Mouse (Mus musculus) cerebellum, adult 11 months (tissue): Measurements from ENCODE around the gene Zfp804b.
"Not testable (repeated sequence)": the region's sequence is repeated elsewhere in the genome, so short reads cannot be mapped to it uniquely, and the experiment has no call there.

ENCODE experiments used
- DNase-seq: peaks from one replicate; pipeline ENCODE4 v3.0.0; 2022

The Zfp804b gene

DNA sequence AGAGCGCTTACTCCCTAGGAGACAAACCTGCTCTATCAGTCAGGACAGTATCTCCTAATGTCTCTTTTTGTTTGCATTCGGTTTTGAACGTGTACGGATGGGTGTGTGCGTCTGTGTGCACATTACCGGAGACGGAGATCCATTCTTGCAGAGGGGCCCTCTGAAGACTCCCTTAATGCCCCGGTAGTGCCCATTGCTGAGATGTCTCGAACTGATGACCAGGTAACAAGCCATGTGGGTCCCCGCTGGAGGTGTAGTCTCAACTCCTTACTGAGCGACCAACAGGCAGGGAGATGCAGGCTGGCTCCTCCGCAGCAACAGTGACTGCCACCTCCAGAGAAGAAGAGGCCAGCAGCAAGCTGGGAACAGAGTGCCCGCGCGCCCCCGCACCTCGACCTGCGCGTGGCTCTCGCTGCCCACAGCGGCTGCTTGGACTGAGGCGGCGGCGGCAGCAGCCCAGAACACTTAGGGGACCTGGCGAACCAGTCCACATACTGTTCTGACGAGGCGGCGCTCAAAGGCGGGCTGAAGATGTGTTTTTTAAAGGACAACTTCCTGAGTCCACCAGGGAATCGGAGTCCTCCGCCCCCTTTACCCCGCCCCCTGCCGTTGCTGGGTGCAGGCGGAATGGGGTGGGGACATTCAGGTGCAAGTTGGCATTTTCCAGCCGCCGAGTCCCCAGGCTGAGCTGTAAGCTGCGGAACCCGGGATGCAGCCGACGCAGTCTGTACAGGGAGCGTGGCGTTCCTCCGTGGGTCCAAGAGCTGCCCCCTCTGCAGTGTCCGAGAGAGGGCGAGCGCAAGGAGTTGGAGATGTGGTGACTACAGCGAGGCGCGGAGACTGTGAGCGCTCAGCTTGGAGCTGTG, at the start of gene Zfp804b:
Gene Zfp804b (minus strand): TSS at position 612 of the 866 bp plus-strand sequence.
- no peak for DNase-seq

DNA sequence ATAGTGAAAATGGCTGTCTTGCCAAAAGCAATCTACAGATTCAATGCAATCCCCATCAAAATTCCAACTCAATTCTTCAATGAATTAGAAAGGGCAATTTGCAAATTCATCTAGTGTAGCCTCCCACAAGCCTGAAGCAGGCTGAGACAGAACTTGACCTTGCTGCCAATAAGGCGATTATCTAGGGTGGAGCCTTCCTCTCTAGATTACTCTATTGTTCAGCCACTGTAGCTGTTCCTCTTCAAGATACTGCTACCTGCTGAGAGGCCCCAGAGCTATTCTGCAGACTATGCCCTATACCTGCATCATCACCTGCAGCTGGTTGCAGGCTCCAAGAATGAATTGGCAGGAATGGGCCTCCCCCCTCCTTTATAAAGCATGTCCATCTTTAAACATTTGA, 20.1 kb upstream of the Zfp804b start:
- not testable (repeated sequence) for DNase-seq

DNA sequence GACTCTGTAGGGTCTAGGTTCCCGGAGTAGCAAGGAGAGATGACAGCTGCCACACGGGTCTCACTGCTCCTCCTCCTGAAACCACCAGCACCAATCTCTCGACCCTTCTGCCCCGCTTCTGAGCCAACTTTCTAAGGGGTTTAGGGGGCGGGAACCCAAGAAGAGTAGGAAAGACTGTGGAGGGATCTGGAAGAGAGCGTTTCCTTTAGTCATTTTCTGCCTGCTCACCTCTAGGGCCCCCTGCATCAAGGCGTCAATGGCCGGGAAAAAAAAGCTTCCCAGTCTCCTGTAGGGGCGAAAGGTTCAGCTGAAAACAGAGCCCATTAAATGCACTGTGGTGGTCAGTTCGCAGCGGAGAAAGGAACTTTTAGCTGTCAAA, 444 bp upstream of the Zfp804b start:
- no peak for DNase-seq

DNA sequence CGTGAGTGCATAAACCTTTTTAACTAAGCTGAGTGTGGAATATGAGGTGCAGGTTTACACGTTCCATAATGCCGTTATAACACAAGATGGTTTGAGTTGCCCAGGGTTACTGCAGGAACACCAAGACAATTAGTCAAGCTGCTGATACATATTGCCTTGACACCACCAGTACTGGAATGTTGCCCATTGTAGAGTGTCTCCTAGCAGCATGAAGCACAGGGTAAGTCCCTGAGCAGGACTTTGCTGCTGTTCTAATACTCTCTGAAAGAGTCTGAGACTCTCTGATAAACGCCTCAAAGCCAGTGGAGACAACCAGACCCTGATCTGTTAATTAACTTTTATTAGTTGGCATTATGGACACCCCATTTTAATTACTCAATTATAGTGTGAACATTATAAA, 19.0 kb downstream of the Zfp804b start:
- no peak for DNase-seq

DNA sequence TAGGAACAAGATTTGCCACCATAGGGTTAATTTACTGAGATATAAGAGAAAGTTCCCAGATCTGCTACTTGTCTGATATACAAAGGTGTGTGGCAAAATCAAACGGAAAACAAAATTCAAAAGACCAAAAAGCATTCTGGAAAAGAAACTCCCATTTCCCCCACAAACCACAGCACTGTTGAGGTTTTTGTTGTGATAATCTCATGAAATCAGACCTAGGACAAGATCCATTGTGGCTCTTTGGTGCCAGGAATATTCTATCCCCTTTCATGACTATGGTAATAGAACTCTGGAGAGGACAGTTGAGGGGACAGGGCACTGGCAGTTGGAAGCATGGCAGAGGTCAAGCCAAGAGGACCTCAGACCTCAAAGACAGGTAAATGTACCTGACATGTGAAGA, 40.7 kb downstream of the Zfp804b start, which contains the start of gene Tex47:
Gene Tex47 (plus strand): TSS at position 301 of the 400 bp plus-strand sequence.
- DNase-seq = no peak

DNA sequence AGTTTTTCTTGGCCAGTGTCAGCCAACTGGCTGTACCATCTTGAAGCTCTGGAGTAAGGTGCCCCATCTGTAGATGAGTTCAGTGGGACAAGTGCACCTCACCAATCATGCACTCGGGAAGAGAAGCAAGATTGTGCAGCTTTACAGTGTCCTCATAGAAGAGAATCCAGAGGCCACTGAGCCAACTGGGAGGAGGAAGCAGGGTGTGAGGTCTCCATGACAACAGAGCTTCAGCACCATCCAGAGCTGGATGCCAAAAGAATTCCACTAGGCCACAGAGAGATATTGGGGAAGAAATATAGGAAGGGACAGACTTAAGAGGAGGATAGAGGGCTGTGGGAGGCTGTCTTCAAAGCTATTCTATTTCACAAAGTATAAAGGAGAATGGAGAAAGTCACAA, 41.6 kb downstream of the Zfp804b start:
- DNase-seq = no peak

DNA sequence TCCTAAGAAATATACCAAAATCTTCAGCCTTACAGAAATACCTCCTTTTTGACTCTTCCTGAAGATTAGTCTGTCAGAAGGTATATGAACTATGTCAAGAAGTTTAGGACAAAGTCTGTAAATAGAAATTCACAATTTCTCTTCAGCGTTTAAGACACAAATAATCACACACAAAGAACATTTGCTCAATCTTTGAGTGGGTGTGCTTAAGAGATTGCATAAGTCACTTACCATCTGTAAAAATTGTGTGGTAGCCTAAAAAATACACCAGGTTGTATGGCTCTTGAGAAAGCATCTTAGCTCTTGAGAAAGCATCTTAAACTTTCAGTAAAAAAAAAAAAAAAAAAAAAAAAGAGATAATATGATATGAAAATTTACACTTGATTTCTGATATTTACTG, 60.2 kb downstream of the Zfp804b start:
- no peak for DNase-seq

DNA sequence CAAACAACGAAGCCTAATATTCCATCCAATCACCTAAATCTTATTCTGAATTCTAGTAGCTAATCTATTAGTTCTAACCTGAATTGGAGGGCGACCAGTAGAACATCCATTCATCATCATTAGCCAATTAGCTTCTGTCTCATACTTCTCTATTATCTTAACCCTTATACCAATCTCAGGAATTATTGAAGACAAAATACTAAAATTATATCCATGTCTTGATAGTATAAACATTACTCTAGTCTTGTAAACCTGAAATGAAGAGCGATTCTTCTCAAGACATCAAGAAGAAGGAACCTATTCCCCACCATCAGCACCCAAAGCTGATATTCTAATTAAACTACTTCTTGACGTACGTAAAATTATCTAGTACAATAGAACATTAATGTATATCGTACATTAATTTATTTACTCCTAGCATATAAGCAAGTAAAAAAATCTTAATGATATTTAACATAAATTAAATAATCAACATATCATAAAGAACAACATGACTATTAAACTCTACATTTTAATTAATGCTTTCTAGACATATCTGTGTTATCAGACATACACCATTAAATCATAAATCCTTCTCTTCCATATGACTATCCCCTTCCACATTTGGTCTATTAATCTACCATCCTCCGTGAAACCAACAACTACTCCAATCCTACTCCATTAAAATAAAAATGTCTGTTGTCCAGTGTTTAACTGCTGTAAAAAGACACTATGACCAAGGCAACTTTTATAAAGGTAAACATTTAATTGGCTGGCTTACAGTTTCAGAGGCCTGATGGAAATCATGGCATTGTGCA, 67.7 kb downstream of the Zfp804b start:
- DNase-seq = no peak

DNA sequence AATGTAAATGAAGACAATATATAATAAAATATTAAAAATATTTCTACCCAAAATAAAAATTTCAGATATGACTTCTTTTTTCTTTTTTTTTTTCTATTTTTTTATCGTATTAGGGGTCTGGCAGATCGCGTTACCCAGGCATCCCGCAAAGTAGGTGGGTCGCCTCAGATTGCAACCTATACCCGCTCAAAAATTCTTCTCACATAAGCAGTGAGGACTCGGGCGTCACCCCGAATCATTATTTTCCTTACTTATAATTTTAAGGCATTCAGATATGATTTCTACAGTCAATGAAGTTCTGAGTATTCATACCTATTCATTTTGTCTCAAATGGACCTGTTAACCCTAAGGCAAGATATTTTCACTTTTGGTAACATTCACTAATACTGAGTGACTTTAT, 167.0 kb downstream of the Zfp804b start:
- DNase-seq = no peak

DNA sequence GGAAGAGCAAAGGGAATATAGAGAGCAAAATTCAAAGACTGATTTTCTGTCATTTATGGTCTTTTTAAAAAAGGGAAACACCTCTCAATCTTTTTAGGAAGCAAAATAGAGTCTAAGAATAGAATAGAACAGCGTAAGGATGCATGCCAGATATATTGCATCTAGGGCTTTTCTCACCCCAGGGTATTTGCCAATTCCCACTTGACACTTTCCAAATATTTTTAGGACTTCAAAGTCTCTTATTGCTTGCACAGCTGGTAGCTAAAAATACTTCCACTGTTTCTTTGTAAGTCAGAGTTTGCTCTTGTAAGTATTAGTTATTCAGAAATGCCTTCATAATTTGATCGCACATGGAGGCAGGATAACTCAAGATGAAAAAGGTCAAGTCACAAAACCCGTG, 204.9 kb downstream of the Zfp804b start:
- no peak for DNase-seq

DNA sequence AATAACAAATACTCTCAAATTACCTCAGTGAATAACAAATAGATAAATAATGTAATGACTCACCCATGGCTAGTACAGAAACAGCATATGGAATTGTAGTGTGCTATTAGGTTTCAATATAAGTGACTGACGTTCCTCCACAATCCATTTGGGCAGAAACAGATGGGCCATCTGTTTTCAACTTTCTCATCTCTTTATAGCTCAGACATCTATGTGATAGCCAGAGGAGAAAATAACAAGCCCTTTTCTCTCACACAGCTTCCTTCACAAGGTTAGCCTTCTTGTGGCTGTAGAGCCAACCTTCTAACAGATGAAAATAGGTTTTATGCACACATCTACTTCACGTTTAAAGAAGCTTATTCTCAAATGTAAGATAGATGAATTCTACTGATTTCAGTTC, 242.2 kb downstream of the Zfp804b start:
- no peak for DNase-seq

DNA sequence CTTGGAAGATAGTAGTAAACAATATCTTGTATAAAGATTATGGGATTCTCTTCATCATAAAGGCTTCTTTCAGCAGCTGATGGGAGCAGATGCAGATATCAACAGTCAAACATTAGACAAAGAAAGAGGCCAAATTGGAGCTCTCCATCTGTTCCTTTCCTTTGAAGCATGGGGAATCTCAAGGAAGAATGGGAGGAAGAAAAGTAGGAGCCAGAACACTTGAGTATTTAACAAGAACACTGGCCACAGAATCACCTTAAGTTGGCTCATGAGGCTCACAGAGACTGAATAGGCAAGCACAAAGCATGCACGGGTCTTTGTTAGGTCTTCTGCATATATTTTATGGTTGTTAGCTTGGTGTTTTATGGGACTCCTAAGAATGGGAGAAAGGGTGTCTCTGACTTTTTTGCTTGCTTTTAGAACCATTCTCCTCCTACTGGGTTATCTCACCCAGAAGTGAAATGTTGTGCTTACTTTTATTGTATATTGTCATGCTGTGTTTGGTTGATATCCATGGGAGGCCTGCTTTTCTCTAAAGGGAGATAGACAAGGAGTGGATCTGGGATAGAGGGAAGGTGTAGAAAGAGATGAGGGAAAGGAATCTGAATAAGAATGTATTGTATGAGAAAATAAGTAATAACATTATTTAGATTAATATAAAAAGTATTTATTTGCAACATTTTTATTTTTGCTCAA, 270.5 kb downstream of the Zfp804b start:
- no peak for DNase-seq

DNA sequence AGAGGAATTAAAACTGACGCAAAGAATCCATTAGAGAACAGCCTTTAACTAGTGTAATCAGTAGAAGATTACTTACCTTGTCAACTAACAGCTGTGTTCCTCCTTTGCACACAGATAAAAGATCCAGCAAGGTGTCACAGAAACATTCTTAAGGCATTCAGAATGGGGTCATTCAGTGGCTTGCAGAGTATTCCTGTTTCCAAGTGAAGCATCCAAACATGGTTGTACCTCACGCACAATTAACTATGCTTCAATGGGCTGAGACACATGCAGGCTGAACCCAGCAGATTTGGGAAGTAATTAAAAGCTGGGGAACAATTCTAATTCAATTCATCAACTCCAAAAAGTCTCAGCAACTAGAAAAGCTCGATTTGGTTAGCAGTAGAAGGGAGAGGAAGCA, 337.1 kb downstream of the Zfp804b start:
- no peak for DNase-seq

DNA sequence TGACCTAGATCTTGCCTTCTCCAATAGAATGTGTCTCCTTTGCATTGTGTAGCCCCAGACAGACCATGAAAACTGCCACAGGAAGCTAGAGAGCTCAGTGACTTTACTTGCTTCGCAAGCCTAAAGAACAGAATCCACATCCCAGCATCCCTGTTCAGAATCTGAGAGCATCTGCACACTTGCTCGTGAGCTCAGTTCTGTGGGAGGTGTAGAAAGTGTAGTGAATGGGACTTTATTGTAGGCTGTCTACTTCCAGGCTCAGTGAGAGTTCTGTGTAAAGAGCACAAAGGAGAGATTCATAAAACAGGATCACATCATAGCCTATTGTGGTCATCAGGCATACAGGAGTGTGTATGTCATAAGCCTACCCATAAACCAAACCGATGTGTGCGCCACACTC, 360.6 kb downstream of the Zfp804b start:
- DNase-seq = no peak

DNA sequence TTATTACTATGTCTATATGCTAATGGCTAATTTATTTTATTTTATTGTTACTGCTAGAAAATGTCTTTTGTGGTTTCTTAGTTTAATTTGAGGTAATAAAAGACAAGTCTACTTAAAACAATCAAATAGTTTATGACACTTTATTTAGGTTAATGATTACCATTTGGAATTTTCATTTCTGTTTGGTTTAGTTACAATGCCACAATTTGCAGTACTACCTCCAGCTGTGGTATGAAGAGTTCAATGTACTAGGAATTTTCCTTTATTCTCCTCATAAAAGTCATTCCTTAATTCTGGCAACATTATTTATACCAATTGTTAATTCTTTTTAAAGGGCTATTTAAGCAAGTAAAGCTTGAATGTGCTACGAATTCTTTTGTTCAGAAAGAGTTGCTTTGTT, 409.7 kb downstream of the Zfp804b start:
- DNase-seq = no peak

DNA sequence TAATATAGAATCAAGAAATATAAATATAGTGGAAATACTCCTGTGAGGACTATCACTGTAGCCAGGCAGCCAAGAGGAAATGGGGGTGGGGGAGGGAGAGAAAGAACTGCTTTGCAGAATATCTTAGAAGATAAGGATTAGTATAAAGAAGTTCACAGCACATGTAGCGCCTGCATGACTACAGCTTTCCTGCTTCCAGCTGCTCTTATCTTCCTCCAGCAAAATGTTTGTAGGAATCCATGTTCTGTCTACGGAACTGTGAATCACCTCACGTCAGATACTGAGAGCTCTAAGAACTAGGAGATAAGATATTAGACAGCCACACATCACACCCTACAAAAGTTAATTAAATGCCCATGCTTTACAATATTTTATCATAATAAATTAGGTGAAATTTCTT, 433.3 kb downstream of the Zfp804b start:
- no peak for DNase-seq

DNA sequence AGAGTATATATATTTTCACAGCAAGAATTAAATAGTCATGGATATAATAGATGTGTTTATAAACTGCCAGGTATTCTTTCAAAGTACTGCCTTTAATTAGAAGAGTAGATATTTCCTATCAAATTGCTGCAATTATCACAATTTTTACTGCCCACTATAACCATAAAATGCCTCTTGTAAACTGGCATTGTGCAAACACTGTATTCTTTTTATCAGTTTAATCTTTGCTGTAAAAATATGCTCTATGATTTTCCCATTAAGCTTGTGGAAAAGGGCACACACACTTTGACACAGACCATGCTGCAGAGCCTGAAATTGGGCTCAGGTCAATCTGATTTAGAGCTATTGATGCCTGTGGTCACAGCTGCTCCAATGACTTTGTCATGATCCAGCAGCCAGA, 463.2 kb downstream of the Zfp804b start:
- DNase-seq = no peak

DNA sequence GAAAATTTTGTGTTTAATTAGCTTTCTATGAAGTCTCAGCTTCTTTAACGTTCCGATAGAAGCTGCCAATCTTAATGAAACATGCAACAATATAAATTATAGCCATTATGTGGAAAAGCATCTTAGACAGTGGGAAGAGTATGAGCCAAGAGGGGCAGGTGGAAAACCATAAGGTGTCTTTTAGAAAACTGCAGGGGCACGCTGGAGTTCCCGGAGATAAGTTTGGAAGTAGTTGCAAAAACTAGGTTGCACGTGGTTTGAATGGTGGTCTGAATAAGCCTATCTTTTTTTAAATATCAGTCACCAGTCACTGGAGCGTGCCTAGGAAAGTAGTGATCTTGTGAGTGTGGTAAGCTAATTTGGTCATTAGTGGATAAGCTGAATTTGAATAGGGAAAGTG, 473.0 kb downstream of the Zfp804b start:
- no peak for DNase-seq

DNA sequence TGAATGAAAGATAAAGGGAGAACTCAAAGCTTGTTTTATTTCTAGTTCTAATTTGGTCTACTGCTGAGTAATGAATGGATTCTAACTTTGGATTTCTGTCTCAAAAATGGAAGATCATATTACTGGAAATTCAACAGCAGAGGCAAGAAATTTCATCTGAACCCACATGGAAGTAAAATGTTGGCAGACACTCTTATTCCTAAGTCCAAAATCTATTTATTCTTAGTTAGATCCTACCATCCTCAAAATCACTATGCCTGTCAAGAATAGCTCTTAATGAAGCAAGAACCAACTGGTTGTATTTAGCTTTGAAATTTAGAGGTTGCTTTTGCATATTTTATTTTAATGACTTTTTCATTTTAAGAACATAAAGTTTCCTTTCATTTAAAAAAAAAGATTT, 473.6 kb downstream of the Zfp804b start:
- DNase-seq = no peak

DNA sequence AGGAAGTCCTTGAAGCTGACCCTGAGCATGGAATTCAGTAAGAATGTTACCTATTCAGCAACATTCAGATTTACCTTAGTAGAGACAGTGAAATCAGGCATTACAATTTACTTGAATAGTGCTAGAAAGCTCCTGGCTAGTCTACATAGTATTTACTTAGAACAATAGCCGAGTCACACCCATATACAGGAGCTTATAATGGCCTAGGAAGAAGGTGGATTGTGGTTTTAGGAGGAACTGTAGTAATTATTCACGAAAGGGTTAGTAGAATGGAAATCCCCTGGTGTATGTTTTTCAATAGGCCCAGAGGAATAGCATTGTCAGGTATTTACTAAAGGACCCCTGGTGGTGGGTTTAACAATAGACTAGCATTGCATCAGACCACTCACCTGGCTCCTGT, 549.2 kb downstream of the Zfp804b start:
- no peak for DNase-seq

DNA sequence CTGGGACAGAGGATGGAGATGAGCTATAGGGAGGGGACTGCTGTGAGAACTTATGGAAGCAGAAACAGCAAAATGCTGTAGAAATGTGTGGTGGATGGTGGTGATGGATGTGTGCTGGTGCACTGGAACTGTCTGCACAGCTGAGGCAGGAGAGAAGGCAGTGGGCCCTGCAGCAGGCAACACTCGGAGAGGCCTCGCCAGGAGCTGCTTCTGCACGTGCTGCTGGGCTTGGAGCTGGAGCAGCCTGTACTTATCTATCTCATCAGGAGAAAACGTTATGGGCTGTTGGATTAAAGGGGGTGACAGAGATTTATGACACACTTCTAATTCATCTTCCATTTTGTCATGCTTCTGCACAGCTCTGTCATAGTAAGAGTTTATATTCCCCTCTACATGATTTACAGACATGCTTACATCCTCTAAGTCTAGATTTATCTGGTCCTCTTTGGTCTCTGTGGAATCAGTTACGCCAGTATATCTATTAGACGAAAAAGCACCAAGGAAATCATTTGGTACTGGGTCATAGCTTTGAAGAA, 575.1 kb downstream of the Zfp804b start:
- DNase-seq = no peak
